Mouse (Mus musculus) Muller cell, postnatal 12 days (primary cell): Measurements from ENCODE around the gene Ikzf2.

ENCODE experiments used
- DNase-seq: peaks from one replicate; pipeline ENCODE4 v3.0.0-alpha.2; 2015; ENCODE audit errors: inconsistent ontology term

Ikzf2 gene

GRCm38 (mm10) chr1:69516144-69516543 is 170.9 kb downstream of the Ikzf2 start:
- DNase-seq: no peak

- DNase-seq: no peak
Observed at GRCm38 (mm10) chr1:69513595-69514250, 173.3 kb downstream of the Ikzf2 start.

DNA sequence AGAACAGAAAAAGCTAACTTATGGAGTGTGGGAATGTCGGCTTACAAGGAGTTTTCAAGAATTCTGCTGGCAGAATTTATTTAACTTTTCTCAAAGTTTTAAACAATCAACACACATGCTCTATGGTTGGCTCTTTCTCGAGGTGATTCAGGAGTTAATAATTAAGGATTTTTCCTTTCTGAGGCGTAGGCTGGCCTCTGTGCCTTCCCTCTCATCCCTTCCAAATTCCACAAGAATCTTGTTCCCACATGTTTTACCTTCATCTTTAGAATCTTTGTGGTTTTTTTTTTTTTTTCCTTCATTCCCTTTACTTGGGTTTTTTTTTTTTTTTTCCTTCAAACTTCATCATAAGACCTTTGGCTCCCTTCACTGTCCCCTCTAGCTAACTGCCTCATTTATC is 178.8 kb downstream of the Ikzf2 start:
- peak; percentile 7 for DNase-seq

- no peak for DNase-seq
Observed at GRCm38 (mm10) chr1:69507513-69507912, 179.5 kb downstream of the Ikzf2 start.

DNA sequence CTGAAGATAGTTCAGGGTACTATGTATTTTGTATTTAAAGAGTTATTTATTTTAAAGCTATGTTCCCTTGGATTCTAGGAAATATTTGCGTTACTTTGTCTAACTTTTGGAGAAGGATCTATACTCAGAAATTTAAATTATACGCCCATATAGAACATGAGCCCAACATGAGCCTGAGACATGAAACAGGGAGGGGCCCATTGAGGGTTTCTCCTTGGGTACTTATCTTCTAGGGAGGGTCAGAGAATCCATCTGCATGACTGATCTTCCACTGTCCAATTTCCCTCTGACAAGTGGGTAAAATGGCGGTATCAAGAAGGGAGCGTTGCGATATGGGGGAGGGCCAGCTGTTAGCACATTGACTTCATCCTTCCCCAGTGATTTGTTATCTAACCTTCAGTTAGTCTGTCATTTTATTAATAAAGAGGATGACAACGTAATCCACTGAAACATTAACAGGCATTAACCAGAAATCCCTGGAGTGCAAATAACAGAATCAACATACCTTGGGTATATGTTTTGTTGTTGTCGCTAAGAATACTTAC is 180.4 kb downstream of the Ikzf2 start:
- no peak for DNase-seq

GRCm38 (mm10) chr1:69506011-69506410 is 181.0 kb downstream of the Ikzf2 start:
- no peak for DNase-seq

- no peak for DNase-seq
Observed at GRCm38 (mm10) chr1:69500388-69500787, 186.7 kb downstream of the Ikzf2 start.

- DNase-seq: no peak
Observed at GRCm38 (mm10) chr1:69499652-69500051, 187.4 kb downstream of the Ikzf2 start.

DNA sequence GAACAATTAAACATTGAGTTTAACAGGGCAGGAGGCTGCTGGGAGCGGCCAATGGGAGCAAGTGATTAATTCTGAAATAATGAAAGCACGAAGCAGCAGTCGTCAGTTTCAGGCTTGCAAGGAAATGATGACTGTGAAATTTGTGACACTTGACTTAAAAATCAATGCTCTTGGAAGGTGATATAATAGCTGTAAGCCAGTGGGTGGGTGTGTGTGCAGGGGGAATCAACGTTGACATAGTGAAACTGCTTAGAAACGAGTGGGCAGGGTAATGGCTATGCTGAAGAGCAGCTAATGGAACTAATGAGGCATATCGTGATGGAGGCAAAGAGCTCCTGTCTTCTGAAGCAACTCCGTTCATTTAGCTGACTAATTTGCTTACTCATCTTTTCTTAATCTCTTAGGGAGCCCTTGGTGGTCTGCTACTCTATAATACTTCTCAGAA is 188.2 kb downstream of the Ikzf2 start:
- DNase-seq: peak; percentile 56

GRCm38 (mm10) chr1:69496055-69496454 is 191.0 kb downstream of the Ikzf2 start:
- no peak for DNase-seq

- no peak for DNase-seq
Observed at GRCm38 (mm10) chr1:69493309-69494047, 193.6 kb downstream of the Ikzf2 start.

DNA sequence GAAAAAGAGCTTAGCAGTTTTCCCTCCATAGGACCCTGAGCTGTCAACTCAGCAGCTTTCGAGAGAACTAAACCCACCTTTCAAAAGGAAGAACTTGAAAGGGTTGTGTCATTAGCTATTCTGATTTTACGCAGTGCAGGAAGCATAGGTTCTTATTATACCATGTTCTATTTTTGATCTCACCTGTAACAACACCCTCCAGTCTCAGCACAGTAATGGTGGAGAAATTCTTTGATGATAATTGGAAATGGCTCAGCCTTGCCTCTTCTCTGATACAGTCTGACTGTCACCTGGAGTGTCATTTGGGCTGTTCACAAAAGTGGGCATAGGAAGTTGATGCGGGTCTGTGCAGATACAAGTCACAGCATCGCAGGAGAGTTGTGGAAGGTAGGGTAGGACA is 195.0 kb downstream of the Ikzf2 start:
- no peak for DNase-seq

DNA sequence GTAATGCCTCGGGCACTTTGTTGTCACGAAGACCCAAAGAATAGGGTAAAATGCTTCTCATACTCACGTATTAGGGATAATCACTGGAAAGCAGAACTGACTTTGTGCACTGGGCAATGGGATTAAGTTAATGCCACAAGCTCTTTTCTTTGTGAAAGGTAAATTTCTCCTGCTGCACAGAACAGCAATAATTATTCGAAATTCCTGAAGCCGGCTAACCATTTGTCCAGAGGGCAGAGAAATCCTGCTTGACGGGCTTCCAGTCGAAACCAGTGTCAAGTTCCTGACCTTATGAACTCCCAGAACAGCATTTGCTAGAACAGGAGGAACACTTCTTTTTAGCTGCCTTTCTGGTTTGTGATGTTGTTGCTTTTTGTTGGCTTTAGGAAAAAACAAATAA is 198.0 kb downstream of the Ikzf2 start:
- no peak for DNase-seq

GRCm38 (mm10) chr1:69488625-69489024 is 198.4 kb downstream of the Ikzf2 start:
- no peak for DNase-seq
